Mouse (Mus musculus): Measurements from ENCODE around the gene Creb1.
"Not testable (repeated sequence)": the region's sequence is repeated elsewhere in the genome, so short reads cannot be mapped to it uniquely, and the experiment has no call there.

The Creb1 gene

DNA sequence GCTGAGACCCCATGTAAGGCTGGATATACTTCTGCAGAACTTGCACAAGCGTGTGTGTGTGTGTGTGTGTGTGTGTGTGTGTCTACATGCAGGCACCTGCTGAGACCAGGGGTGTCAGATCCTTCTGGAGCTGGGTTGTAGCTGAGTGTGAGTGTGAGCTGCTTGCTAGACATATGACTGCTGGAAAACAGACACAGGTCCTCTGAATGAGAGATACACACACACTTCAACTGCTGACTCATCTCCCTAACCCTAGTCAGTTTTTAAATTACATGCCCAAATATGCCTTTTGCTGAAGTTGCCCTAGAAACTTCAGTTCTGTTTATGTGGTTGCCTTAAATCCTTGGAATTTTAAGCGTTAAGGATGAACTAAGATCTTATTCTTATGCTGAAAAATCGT, 13.6 kb downstream of the Creb1 start:
- no peak for DNase-seq

DNA sequence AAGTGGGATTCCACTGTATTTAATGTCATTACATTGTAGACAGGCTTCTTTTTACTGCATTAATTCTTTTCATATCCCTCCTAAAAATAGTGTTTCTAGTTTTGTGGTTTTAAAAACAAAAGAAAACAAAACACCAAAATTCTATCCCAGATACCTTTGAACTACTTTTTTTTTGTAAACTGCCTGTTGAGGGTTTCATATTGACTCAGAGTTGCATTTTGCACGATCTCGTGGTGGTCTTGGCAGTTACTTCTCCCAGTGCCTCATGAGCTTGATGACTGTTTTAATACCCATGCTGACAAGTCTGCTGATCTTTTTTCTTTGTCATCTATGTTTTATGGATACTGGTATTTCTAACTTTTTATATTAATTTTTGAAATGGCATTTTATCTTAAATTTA, 16.9 kb downstream of the Creb1 start:
- no peak for DNase-seq

GRCm38 (mm10) chr1:64551908-64552307, 19.5 kb downstream of the Creb1 start:
- DNase-seq = no peak

- no peak for DNase-seq
These were observed 27.7 kb downstream of the Creb1 start for GRCm38 (mm10) chr1:64560105-64560504.

GRCm38 (mm10) chr1:64568206-64568605, 35.8 kb downstream of the Creb1 start:
- no peak for DNase-seq

- DNase-seq = no peak
These were observed 43.6 kb downstream of the Creb1 start for GRCm38 (mm10) chr1:64576022-64576421.

GRCm38 (mm10) chr1:64576732-64577131, 44.3 kb downstream of the Creb1 start:
- DNase-seq = no peak

DNA sequence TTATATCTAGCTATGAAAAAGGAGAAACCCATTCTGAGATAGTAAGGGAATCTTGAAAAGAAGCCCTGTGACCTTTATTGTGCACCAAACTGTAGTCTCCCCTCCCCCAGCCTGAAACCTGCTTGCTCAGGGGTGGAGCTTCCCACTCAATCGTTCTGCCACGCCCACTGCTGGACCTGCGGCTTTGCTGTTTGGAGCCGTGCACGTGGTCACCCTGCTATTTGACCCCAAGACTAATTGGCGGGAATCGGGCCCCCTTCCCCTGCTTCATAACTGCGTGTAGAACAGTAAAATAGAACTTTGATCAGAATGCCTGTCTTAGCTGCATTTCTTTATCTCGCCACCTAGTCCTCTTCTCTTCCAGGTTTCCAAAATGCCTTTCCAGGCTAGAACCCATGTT, 45.5 kb downstream of the Creb1 start:
- DNase-seq = not testable (repeated sequence)

DNA sequence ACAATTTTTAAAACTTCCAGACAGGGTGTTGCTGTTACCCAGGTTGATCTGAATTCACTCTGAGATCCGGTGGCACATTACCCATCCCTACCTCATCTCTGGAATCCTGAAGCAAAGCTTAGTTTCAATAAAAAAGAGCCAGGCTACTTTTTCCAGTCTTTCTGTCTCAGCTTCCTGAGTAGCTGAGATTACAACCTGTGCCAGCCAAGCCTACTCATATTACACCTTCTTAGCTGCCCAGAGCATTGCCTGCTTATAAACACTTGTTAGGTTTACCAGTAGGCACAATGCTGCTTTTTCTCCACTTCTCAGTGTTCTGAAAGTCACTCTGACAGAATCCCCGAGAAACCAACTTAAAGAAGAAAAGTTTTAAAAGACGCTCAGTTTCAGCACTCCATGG, 46.4 kb downstream of the Creb1 start:
- DNase-seq = no peak

GRCm38 (mm10) chr1:64598926-64599325, 66.5 kb downstream of the Creb1 start:
- no peak for DNase-seq

DNA sequence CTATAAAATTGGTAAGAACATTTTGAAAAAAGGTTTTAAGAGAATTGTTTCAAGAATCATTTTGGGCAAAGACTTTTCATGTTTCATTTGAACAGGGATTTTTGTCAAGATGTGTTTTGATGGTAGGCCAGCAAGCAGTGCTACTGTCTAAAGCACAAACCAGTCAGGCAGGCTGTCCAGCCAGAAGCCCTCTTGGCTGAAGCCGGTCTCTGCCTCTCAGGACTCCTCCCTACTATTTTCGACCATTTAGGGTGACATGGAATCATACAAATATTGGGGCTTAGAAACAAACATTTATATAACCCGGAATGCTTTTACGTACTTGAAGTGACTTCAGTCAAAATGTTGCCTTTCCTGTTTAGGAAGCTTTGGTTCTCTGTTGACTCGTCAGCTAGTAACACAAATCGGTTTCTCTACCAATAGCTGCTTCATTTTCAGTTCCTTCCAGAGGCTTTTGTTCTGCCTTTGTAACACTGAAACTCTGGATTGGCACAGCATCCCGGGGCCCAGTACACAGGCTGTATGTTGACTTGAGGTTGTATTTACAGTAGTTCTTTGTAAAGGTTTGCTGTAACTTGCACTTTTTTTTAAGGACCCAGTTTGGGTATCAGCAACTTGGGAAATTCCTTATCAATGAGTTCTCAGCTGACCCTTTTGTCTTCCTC, 68.1 kb downstream of the Creb1 start:
- no peak for DNase-seq

DNA sequence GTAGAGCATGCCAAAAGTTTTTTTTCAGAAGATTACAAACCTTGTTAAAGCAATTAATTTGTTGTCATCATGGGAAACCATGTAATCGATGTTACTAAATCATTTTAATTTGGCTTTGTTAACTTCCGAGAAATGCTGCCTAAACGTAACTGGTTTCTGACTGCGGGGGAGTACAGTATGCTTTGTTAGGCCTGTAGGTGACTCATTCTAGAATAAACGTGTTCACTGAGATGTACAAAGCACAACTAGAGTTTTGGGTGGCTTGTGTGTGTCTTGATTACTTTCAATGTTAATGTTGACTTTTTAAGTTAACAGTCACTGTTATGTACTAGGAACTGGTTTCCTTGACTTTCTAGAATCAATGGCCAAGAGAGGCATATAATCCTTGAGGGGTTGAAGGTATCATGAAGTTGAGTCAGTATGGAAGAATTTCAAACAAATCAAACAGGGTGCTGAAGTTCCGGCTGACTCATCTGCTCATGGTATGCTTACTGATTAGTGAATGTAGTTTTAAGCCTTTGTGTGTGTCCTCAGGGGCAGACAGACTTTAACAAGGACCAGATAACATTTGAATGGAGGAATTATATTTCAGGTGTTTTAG, 68.9 kb downstream of the Creb1 start:
- DNase-seq = no peak

DNA sequence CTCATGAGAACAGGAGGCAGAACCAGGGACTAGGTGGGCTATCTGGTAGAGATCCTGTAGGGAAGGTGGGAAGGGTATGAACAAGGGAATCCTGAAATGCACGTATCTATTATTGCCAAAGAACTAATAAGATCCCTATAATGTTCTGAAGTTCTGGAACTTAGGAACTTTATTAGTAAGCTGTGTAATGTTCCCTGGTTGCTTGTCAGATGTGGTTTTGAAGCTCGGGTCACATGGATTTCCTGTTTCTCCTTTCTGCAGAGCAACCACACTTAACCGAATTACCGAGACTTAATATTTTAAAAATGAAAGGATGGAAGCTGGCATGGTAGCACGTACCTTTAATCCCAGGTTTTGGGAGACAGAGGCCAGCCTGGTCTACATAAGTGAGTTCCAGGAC, 70.9 kb downstream of the Creb1 start:
- DNase-seq = no peak

- no peak for DNase-seq
These were observed 76.7 kb downstream of the Creb1 start for GRCm38 (mm10) chr1:64609145-64609544.

DNA sequence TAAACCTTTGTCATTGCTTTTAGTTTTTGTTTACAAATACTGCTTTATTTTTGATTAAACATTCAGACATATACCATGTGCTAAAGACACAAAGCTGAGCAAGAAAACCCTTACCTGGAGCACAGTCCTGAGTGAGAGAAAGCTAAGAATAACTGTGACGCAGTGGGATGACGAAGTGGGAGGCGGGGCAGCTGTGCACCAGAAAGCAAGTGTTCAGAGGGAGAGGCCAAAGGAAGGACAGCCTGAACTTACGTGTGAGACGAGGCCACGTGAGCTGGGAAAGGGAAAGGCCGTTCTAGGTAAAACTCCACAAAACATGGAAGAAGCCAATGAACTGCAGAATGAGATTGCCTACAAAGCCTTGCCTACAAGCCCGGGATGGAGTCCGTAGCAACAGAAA, 77.5 kb downstream of the Creb1 start:
- no peak for DNase-seq

DNA sequence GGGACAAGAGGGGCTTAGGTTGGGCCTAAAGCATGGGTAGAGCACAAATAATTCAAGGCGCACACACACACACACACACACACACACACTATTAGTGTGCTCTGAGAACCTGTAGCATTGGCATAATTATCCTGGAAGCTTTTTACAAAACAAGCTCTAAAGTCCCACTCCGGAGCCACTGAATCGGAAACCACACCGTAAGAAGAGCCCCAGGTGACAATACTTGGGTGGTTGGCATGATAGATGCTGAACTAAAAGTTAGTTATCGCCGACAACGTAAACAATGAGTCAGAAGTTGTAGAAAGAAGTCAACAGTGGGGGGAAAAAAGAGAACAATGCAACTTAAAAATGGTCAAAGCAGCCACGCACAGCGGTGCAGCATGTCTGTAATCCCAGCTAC, 81.9 kb downstream of the Creb1 start:
- no peak for DNase-seq

- no peak for DNase-seq
These were observed 82.4 kb downstream of the Creb1 start for GRCm38 (mm10) chr1:64614801-64615345.

DNA sequence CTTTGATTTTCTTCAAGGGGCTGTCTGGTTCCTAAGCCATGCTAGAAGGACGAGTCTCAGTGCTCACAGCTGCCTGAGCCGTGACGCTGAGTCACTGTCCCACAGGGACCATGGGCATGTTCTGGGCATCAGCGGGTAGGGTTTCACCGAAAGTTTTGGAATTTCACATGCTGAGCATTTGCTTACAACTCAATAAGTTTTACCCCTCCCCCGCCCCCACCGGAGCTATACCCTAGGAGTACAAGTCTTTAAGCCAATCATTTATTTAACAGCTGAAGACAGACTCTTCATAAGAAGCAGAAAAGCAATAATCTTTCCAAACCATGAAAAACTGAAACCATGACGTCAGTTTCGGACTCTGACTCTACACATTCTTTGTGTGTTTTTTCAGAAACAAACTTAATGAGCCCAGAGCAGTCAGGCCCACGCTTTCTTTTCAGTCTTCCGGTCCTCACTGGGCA, 83.1 kb downstream of the Creb1 start:
- DNase-seq = no peak

GRCm38 (mm10) chr1:64616076-64616475, 83.6 kb downstream of the Creb1 start:
- DNase-seq = no peak

- DNase-seq = no peak
These were observed 84.1 kb downstream of the Creb1 start for GRCm38 (mm10) chr1:64616531-64616880.

DNA sequence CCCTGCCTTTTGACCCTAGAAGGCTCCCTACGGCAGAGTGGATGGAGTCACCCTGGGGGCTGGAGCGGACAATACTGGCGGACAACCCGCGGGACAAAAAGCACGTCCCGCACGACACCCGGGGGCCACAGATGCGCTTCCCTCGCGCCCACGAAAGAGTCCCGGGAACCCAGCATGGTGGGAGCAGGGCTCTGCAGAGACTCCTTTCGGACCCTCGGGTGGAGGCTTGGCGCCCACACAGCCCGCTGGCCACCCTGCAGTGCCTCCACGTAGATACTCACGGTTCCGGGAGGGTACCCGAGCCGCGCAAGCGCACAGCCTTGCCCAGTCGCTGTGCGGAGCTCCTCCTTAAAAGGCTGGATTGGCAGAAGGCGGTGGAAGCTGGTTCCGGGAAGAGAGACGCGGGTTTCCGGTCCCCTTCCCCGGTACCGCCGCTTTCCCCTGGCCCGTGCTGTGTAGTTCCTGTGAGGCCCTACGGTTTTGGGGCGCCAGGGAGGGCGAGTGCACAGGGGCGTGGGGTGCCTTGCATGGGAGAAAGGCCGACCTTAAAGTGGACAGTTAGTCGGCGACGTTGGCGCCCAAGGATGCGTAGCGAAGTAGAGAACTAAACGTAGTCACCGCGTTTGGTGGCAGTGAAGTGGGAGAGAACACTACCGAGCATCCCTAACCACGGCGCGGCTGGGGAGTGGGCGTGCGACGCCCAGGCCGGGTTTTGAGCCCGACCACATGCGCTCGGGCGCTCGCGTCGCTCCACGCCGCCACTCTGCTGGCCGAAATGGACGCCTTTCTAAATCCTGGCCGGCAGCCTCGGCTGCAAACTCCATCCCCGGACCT, 84.7 kb downstream of the Creb1 start, which contains the start of gene Mettl21a:
TSS of gene Mettl21a (minus strand) at position 362 of the 834 bp plus-strand sequence.
- DNase-seq = peak; percentile 75 to 77

- peak; percentile 52 to 55 for DNase-seq
These were observed 85.2 kb downstream of the Creb1 start for GRCm38 (mm10) chr1:64617715-64617984.

DNA sequence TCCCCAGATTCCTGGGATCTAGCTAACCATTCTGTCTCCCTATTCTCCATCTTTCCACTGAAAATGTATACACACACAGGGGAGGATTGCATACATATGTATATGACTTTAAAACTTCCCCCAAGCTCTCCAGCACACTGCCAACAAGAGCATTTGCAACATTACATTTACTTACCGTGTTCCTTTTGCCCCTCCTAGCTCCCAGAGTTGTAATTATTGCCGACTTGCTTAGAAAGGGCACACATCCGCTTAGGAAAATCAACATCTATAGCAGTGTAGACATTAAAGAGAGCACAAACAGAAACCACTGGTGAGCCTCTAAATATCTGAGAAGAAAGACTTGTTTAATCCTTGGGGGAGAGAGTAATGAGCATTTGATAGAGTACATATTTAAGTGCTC, 85.8 kb downstream of the Creb1 start:
- DNase-seq = no peak

DNA sequence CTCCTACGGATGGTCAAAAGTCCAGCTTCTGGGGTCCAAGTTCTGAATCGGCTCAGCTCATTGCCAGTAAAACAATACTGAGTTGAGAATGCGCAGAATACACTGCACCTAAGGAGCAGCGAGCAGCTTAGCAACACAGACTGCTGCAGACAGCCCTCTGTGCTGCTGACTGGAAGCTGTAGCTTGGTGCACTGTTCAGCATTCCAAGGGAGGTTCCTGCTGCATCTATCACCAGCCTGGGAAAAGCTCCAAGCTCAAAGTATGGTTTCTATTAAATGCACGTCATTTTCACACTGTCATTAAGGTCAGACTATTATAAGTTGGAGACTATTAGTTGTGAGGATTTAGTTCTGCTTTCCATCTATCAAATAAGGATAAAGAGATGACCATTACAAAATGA, 88.7 kb downstream of the Creb1 start:
- DNase-seq = no peak

Data from thymus, adult 18-20 months (tissue).